Mouse (Mus musculus) heart, postnatal 4 days (tissue): ENCODE measurements around the gene Bbs9. TPM values are rescaled to one million over a fixed set of nuclear protein-coding genes. Genes with fewer than 3 reads are reported as not detected.

Experiments used
- DNase-seq: peaks from one replicate; pipeline ENCODE4 v3.0.0; 2021
- total RNA-seq, 2 experiments: library from RNA; stranded (reverse); gene quantifications; 2 replicates each; pipeline ENCODE4 v1.2.3; 2021

The Bbs9 gene
- total RNA-seq, 2 experiments from 2014 or later = 14.0 to 15.9 TPM

GRCm38 (mm10) chr9:22697811-22698210 is 222.3 kb downstream of the Bbs9 start:
- DNase-seq = no peak

GRCm38 (mm10) chr9:22698501-22698900 is 223.0 kb downstream of the Bbs9 start:
- DNase-seq = no peak

GRCm38 (mm10) chr9:22702065-22702611 is 226.6 kb downstream of the Bbs9 start:
- DNase-seq = no peak

GRCm38 (mm10) chr9:22702812-22703367 is 227.4 kb downstream of the Bbs9 start:
- no peak for DNase-seq

GRCm38 (mm10) chr9:22703541-22703940 is 228.0 kb downstream of the Bbs9 start:
- DNase-seq = no peak

- DNase-seq = no peak
Observed at GRCm38 (mm10) chr9:22707166-22707913, 231.8 kb downstream of the Bbs9 start.

GRCm38 (mm10) chr9:22708970-22709726 is 233.6 kb downstream of the Bbs9 start:
- peak; percentile 82 for DNase-seq

GRCm38 (mm10) chr9:22710032-22710431 is 234.5 kb downstream of the Bbs9 start:
- DNase-seq = peak; percentile 14

- no peak for DNase-seq
Observed at GRCm38 (mm10) chr9:22711339-22711738, 235.8 kb downstream of the Bbs9 start.

GRCm38 (mm10) chr9:22712743-22713142 is 237.2 kb downstream of the Bbs9 start:
- DNase-seq = no peak

GRCm38 (mm10) chr9:22713286-22713685 is 237.8 kb downstream of the Bbs9 start:
- peak; percentile 75 for DNase-seq

- no peak for DNase-seq
Observed at GRCm38 (mm10) chr9:22717583-22717982, 242.1 kb downstream of the Bbs9 start.

GRCm38 (mm10) chr9:22718174-22718823 is 242.8 kb downstream of the Bbs9 start:
- DNase-seq = no peak

- DNase-seq = no peak
Observed at GRCm38 (mm10) chr9:22732646-22733045, 257.1 kb downstream of the Bbs9 start.

- DNase-seq = no peak
Observed at GRCm38 (mm10) chr9:22734954-22735353, 259.4 kb downstream of the Bbs9 start.

- no peak for DNase-seq
Observed at GRCm38 (mm10) chr9:22735385-22735784, 259.9 kb downstream of the Bbs9 start.

GRCm38 (mm10) chr9:22737893-22738292 is 262.4 kb downstream of the Bbs9 start:
- DNase-seq = no peak

GRCm38 (mm10) chr9:22738861-22739260 is 263.3 kb downstream of the Bbs9 start:
- no peak for DNase-seq

GRCm38 (mm10) chr9:22741967-22742366 is 266.5 kb downstream of the Bbs9 start:
- no peak for DNase-seq

GRCm38 (mm10) chr9:22748617-22749016 is 273.1 kb downstream of the Bbs9 start:
- DNase-seq = peak; percentile 30

- DNase-seq = peak; percentile 44
Observed at GRCm38 (mm10) chr9:22750779-22751545, 275.4 kb downstream of the Bbs9 start.

- DNase-seq = no peak
Observed at GRCm38 (mm10) chr9:22751546-22751929, 276.0 kb downstream of the Bbs9 start.
